Mouse (Mus musculus): ENCODE data around the gene Uba1y. TPM values are rescaled to one million over a fixed set of nuclear protein-coding genes. Genes with fewer than 3 reads are reported as not detected.
"Not testable (repeated sequence)": the region's sequence is repeated elsewhere in the genome, so short reads cannot be mapped to it uniquely, and the experiment has no call there.

Uba1y gene
- not detected for polyA plus RNA-seq (2012; fragmentation: generic; extraction: Trizol)

- Histone ChIP-seq H3ac (ENCODE audit: control insufficient read depth, insufficient read length) (no peak within 1 kb of the TSS), H3K4me2 (ENCODE audit: low read depth) (no peak within 1 kb of the TSS), H3K27me3 (ENCODE audit: control insufficient read depth, insufficient read depth, insufficient read length) (no peaks in the 10 kb centered on the region), H3K36me3 (ENCODE audit: control insufficient read depth, insufficient read depth) (no peaks in the 10 kb centered on the region), H3K79me2 (ENCODE audit: control insufficient read depth, insufficient read depth) (no peaks in the 10 kb centered on the region), H3K4me3 (no peak within 1 kb of the TSS)
- no peak for TF ChIP-seq TCF3 (IDR thresholded peaks at IDR 0.05; ENCODE audit: insufficient read length, low read depth)
- no peak for TF ChIP-seq SRF (IDR thresholded peaks at IDR 0.05; ENCODE audit: control insufficient read depth, insufficient read length, low read depth)
- TF ChIP-seq MYOD1 (IDR thresholded peaks at IDR 0.05; ENCODE audit: control insufficient read depth in 1 of 3, insufficient read length in 2 of 3, low read depth in 2 of 3): no peak
- no peak for TF ChIP-seq TCF12 (IDR thresholded peaks at IDR 0.05; ENCODE audit: insufficient read depth, poor library complexity, severe bottlenecking)
- no peak for TF ChIP-seq POLR2A (IDR thresholded peaks at IDR 0.05; ENCODE audit: insufficient read length, low read depth)
- no peak for TF ChIP-seq CEBPB (IDR thresholded peaks at IDR 0.05; ENCODE audit: insufficient read depth, poor library complexity, severe bottlenecking)
- TF ChIP-seq REST (IDR thresholded peaks at IDR 0.05; ENCODE audit: insufficient read depth, insufficient read length): no peak
- TF ChIP-seq POLR2AphosphoS2 (IDR thresholded peaks at IDR 0.05; ENCODE audit: insufficient read length, low read depth): no peak
- no peak for TF ChIP-seq MYOG (IDR thresholded peaks at IDR 0.05; ENCODE audit: control insufficient read depth in 1 of 3, insufficient read depth in 1 of 3, insufficient read length in 2 of 3, low read depth in 2 of 3)
- no peak for TF ChIP-seq MAX (IDR thresholded peaks at IDR 0.05; ENCODE audit: low read depth)
- TF ChIP-seq E2F4 (IDR thresholded peaks at IDR 0.05; ENCODE audit: insufficient read depth): no peak
- TF ChIP-seq USF1 (IDR thresholded peaks at IDR 0.05; ENCODE audit: low read depth): no peak
These were observed at the start of gene Uba1y for GRCm38 (mm10) chrY:818396-818795. TSS of gene Uba1y (plus strand) at chrY:818649.

GRCm38 (mm10) chrY:797309-797708 is 21.1 kb upstream of the Uba1y start, which contains the start of gene Zfy1:
TSS of gene Zfy1 (minus strand) at chrY:797409.
- not testable (repeated sequence) for H3K79me2 ChIP-seq (ENCODE audit: control insufficient read depth, insufficient read depth); H3K4me3 ChIP-seq; H3K36me3 ChIP-seq (ENCODE audit: control insufficient read depth, insufficient read depth); H3K27me3 ChIP-seq (ENCODE audit: control insufficient read depth, insufficient read depth, insufficient read length); H3ac ChIP-seq (ENCODE audit: control insufficient read depth, insufficient read length); H3K4me2 ChIP-seq (ENCODE audit: low read depth)

- TF ChIP-seq MYOG (IDR thresholded peaks at IDR 0.05; ENCODE audit: control insufficient read depth in 1 of 3, insufficient read depth in 1 of 3, insufficient read length in 2 of 3, low read depth in 2 of 3) (no peak), TCF3 (IDR thresholded peaks at IDR 0.05; ENCODE audit: insufficient read length, low read depth) (no peak), E2F4 (IDR thresholded peaks at IDR 0.05; ENCODE audit: insufficient read depth) (no peak), CEBPB (IDR thresholded peaks at IDR 0.05; ENCODE audit: insufficient read depth, poor library complexity, severe bottlenecking) (no peak), MYOD1 (IDR thresholded peaks at IDR 0.05; ENCODE audit: control insufficient read depth in 1 of 3, insufficient read length in 2 of 3, low read depth in 2 of 3) (no peak), SRF (IDR thresholded peaks at IDR 0.05; ENCODE audit: control insufficient read depth, insufficient read length, low read depth) (no peak), USF1 (IDR thresholded peaks at IDR 0.05; ENCODE audit: low read depth) (no peak), MAX (IDR thresholded peaks at IDR 0.05; ENCODE audit: low read depth) (no peak)
- Histone ChIP-seq H3K4me3 (no peak overlapping the region), H3K79me2 (ENCODE audit: control insufficient read depth, insufficient read depth) (no peaks in the 10 kb centered on the region), H3K4me2 (ENCODE audit: low read depth) (no peak overlapping the region), H3K27me3 (ENCODE audit: control insufficient read depth, insufficient read depth, insufficient read length) (no peaks in the 10 kb centered on the region), H3ac (ENCODE audit: control insufficient read depth, insufficient read length) (no peak overlapping the region), H3K36me3 (ENCODE audit: control insufficient read depth, insufficient read depth) (no peaks in the 10 kb centered on the region)
These were observed 9.3 kb upstream of the Uba1y start for GRCm38 (mm10) chrY:808991-809661.

GRCm38 (mm10) chrY:872404-872803 is 54.0 kb downstream of the Uba1y start:
- H3K4me2 ChIP-seq (ENCODE audit: low read depth): no peak overlapping the region
- H3K36me3 ChIP-seq (ENCODE audit: control insufficient read depth, insufficient read depth): no peaks in the 10 kb centered on the region
- TF ChIP-seq E2F4 (IDR thresholded peaks at IDR 0.05; ENCODE audit: insufficient read depth) (no peak), USF1 (IDR thresholded peaks at IDR 0.05; ENCODE audit: low read depth) (no peak)

GRCm38 (mm10) chrY:872855-873549 is 54.6 kb downstream of the Uba1y start:
- no peaks in the 10 kb centered on the region for H3K27me3 ChIP-seq (ENCODE audit: control insufficient read depth, insufficient read depth, insufficient read length)
- no peak overlapping the region for H3K4me2 ChIP-seq (ENCODE audit: low read depth)
- no peaks in the 10 kb centered on the region for H3K36me3 ChIP-seq (ENCODE audit: control insufficient read depth, insufficient read depth)
- TF ChIP-seq MAX (IDR thresholded peaks at IDR 0.05; ENCODE audit: low read depth): no peak
- no peak for TF ChIP-seq POLR2A (IDR thresholded peaks at IDR 0.05; ENCODE audit: insufficient read length, low read depth)
- TF ChIP-seq USF1 (IDR thresholded peaks at IDR 0.05; ENCODE audit: low read depth): no peak
- no peak for TF ChIP-seq MYOG (IDR thresholded peaks at IDR 0.05; ENCODE audit: control insufficient read depth in 1 of 3, insufficient read depth in 1 of 3, insufficient read length in 2 of 3, low read depth in 2 of 3)
- TF ChIP-seq MYOD1 (IDR thresholded peaks at IDR 0.05; ENCODE audit: control insufficient read depth in 1 of 3, insufficient read length in 2 of 3, low read depth in 2 of 3): no peak
- no peaks in the 10 kb centered on the region for H3K79me2 ChIP-seq (ENCODE audit: control insufficient read depth, insufficient read depth)
- H3ac ChIP-seq (ENCODE audit: control insufficient read depth, insufficient read length): no peak overlapping the region
- H3K4me3 ChIP-seq: no peak overlapping the region

More at GRCm38 (mm10) chrY:872404-872803, 54.0 kb downstream of the Uba1y start:
- H3K79me2 ChIP-seq (ENCODE audit: control insufficient read depth, insufficient read depth): no peaks in the 10 kb centered on the region
- H3K4me3 ChIP-seq: no peak overlapping the region
- no peak overlapping the region for H3ac ChIP-seq (ENCODE audit: control insufficient read depth, insufficient read length)
- no peaks in the 10 kb centered on the region for H3K27me3 ChIP-seq (ENCODE audit: control insufficient read depth, insufficient read depth, insufficient read length)

Other genes with a start within 250 kb of the Uba1y start
- gene Zfy1, start 21.2 kb upstream of the Uba1y start, polyA plus RNA-seq (2012; fragmentation: generic; extraction: Trizol): not detected
- gene Kdm5d, start 79.1 kb downstream of the Uba1y start, polyA plus RNA-seq (2012; fragmentation: generic; extraction: Trizol): not detected
- not detected for gene Eif2s3y, start 191.9 kb downstream of the Uba1y start, polyA plus RNA-seq (2012; fragmentation: generic; extraction: Trizol)